Mouse (Mus musculus) spleen, adult 2 months (tissue): ENCODE measurements around the gene Gm10644. TPM values are rescaled to one million over a fixed set of nuclear protein-coding genes. Genes with fewer than 3 reads are reported as not detected.

Experiments
- DNase-seq, 2 experiments: peaks; one replicate each; pipeline versions ENCODE4 v3.0.0 to v3.0.0-alpha.2; 2012 to 2021; ENCODE audit warnings: low spot score in 2 of 2, low read depth in 1 of 2
- H3K27ac ChIP-seq: fragments of 200-500 bp; 2 replicates; pipeline ENCODE4 v1.5.1; 2012; ENCODE audit warnings: low read length, inconsistent platforms; ENCODE audit not compliant: insufficient read depth
- H3K27me3 ChIP-seq: fragments of 200-500 bp; 2 replicates; pipeline ENCODE4 v1.6.1; 2012; ENCODE audit warnings: mild to moderate bottlenecking, moderate library complexity, low read length, inconsistent platforms; ENCODE audit not compliant: control insufficient read depth, insufficient read depth
- H3K36me3 ChIP-seq: fragments of 200-500 bp; 2 replicates; pipeline ENCODE4 v1.6.1; 2012; ENCODE audit warnings: mild to moderate bottlenecking, low read length, inconsistent platforms; ENCODE audit not compliant: control insufficient read depth, insufficient read depth
- H3K4me1 ChIP-seq: fragments of 200-500 bp; 2 replicates; pipeline ENCODE4 v1.6.1; 2011; ENCODE audit warnings: inconsistent platforms; ENCODE audit not compliant: control insufficient read depth, insufficient read depth, insufficient read length
- H3K4me3 ChIP-seq: fragments of 200-500 bp; 2 replicates; pipeline ENCODE4 v1.5.1; 2011; ENCODE audit warnings: mild to moderate bottlenecking, inconsistent platforms; ENCODE audit not compliant: insufficient read depth, insufficient read length; ENCODE audit errors: extremely low read depth
- CTCF ChIP-seq: fragments of 200-500 bp; IDR thresholded peaks from 2 replicates; pipeline ENCODE4 v1.5.1; 2011; ENCODE audit warnings: mild to moderate bottlenecking, inconsistent platforms; ENCODE audit not compliant: insufficient read depth, insufficient read length, insufficient replicate concordance; ENCODE audit errors: extremely low read depth
- POLR2A ChIP-seq: fragments of 200-500 bp; IDR thresholded peaks from 2 replicates; pipeline ENCODE4 v1.6.1; 2011; ENCODE audit warnings: low read depth, low read length, inconsistent platforms
- WGBS: fragments of 180-500 bp; shearing (Covaris S2); methylation state at CpG from one replicate; pipeline ENCODE4 v1.1.7; 2018; 5-methylcytosine and 5-hydroxymethylcytosine counted together
- polyA plus RNA-seq: library from polyadenylated mRNA; depleted of rRNA; stranded (reverse); fragments of >200 nt; gene quantifications from 2 replicates; pipeline ENCODE4 v1.2.3, GENCODE M21; 2012

Gene Gm10644
- polyA plus RNA-seq, 1 experiment = 1.3 TPM

GRCm38 (mm10) chr8:83980845-83981244, 25.8 kb upstream of the Gm10644 start:
- Histone ChIP-seq H3K4me3 (no peak overlapping the region), H3K27me3 (no peaks in the 10 kb centered on the region), H3K27ac (no peak overlapping the region), H3K36me3 (peaks cover 12% of the 10 kb centered on the region), H3K4me1 (peaks cover 7% of the 10 kb centered on the region; the same call in 1 of the 2 replicates)
- no peak for DNase-seq
- TF ChIP-seq POLR2A = no peak
- no peak for TF ChIP-seq CTCF
- 91% methylated on average over 8 of the region's 8 CpGs for WGBS

- TF ChIP-seq POLR2A = no peak
- no peak for TF ChIP-seq CTCF
- Histone ChIP-seq H3K36me3 (peaks cover 9% of the 10 kb centered on the region), H3K4me3 (no peak overlapping the region), H3K27me3 (no peaks in the 10 kb centered on the region), H3K4me1 (peaks cover 7% of the 10 kb centered on the region; the same call in 1 of the 2 replicates), H3K27ac (no peak overlapping the region)
- 85% methylated on average over 1 of the region's 1 CpGs for whole genome bisulfite sequencing
- no peak for DNase-seq
These were observed 25.2 kb upstream of the Gm10644 start for GRCm38 (mm10) chr8:83980250-83980649.

GRCm38 (mm10) chr8:83978200-83978599, 23.2 kb upstream of the Gm10644 start:
- DNase-seq = no peak
- Histone ChIP-seq H3K4me1 (peaks cover 13% of the 10 kb centered on the region; the same call in 1 of the 2 replicates), H3K36me3 (peaks cover 9% of the 10 kb centered on the region), H3K4me3 (no peak overlapping the region), H3K27me3 (no peaks in the 10 kb centered on the region), H3K27ac (no peak overlapping the region; the same call in 1 of the 2 replicates)
- no peak for TF ChIP-seq CTCF
- no peak for TF ChIP-seq POLR2A
- WGBS = 85% methylated on average over 9 of the region's 9 CpGs

DNA sequence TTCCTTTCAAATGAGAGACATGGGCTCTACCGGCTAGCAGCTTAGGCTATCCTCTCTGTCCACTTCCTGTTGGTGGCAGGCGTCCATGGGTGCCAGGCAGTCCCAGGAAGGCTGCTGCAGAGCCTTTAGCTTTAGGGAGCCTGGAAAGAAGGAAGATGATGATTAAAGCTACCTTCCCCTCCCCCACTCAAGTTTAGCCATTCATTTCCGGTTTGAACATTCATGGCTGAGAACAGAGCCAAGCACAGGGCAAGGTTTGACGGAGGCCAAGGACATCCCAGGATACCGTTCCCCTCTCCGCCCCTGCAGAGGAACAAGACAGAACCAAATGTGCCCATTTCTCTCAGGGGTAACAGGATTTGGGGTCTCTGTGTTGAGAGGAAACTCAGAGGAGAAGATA, 22.6 kb upstream of the Gm10644 start:
- no peaks in the 10 kb centered on the region for H3K27me3 ChIP-seq
- DNase-seq = no peak
- H3K4me1 ChIP-seq = peaks cover 13% of the 10 kb centered on the region; the same call in 1 of the 2 replicates
- WGBS = 59% methylated on average over 6 of the region's 6 CpGs
- peaks cover 9% of the 10 kb centered on the region for H3K36me3 ChIP-seq
- no peak overlapping the region for H3K27ac ChIP-seq
- no peak overlapping the region for H3K4me3 ChIP-seq
- TF ChIP-seq POLR2A (no peak), CTCF (no peak)

DNA sequence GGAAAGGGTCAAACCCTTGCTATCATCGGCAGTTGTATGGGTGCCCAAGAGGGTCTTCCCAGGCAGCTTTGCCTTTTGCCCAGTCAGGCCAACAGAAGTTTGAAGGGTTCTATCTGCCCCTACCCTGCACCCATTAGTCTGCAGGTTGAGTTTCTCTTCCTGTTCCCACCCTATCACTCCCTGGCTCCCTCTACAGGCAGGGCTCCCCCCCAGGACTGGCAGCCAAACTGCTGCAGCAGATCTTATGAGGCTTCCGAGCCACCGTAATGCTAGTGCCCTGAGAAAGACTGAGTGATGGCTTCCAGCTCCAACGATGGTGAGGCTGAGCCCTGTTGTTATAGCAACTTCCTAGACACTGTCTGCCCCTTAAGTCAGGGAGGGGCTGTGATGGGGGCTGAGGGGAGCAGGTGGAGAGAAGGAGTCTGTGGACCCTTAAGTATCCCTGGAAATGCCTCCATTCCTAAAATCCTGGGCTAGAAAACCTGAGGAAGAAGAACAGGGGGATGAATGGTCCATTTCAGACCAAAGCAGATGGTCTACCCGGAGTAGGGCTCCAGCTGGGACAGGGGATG, 21.9 kb upstream of the Gm10644 start:
- TF ChIP-seq POLR2A (no peak), CTCF (no peak; the same call in 1 of the 2 replicates)
- Histone ChIP-seq H3K27me3 (no peaks in the 10 kb centered on the region), H3K36me3 (peaks cover 9% of the 10 kb centered on the region), H3K27ac (no peak overlapping the region), H3K4me3 (no peak overlapping the region), H3K4me1 (peaks cover 15% of the 10 kb centered on the region; the same call in 1 of the 2 replicates)
- DNase-seq = no peak
- WGBS = 91% methylated on average over 5 of the region's 5 CpGs

GRCm38 (mm10) chr8:83976101-83976630, 21.2 kb upstream of the Gm10644 start:
- 73% methylated on average over 4 of the region's 4 CpGs for WGBS
- peak in 1 of 2 experiments; percentile 51 for DNase-seq
- peak; percentile 48; the same call in 1 of the 2 replicates for TF ChIP-seq CTCF
- no peak for TF ChIP-seq POLR2A
- no peak overlapping the region for H3K4me3 ChIP-seq
- H3K27me3 ChIP-seq = no peaks in the 10 kb centered on the region
- peaks cover 4% of the 10 kb centered on the region for H3K36me3 ChIP-seq
- no peak overlapping the region for H3K27ac ChIP-seq
- H3K4me1 ChIP-seq = peaks cover 15% of the 10 kb centered on the region; the same call in 1 of the 2 replicates

GRCm38 (mm10) chr8:83974521-83974920, 19.5 kb upstream of the Gm10644 start:
- Histone ChIP-seq H3K4me3 (no peak overlapping the region), H3K27me3 (no peaks in the 10 kb centered on the region)
- no peak for TF ChIP-seq POLR2A
- TF ChIP-seq CTCF = no peak

More at GRCm38 (mm10) chr8:83974521-83974920, 19.5 kb upstream of the Gm10644 start:
- no peaks in the 10 kb centered on the region for H3K36me3 ChIP-seq
- WGBS = 88% methylated on average over 4 of the region's 4 CpGs
- H3K27ac ChIP-seq = no peak overlapping the region
- DNase-seq = no peak
- H3K4me1 ChIP-seq = peaks cover 15% of the 10 kb centered on the region; the same call in 1 of the 2 replicates
